Mouse (Mus musculus): Measurements from ENCODE around the gene Cacna2d3. TPM values are rescaled to one million over a fixed set of nuclear protein-coding genes. Genes with fewer than 3 reads are reported as not detected.

The Cacna2d3 gene
- polyA plus RNA-seq, 1 experiment = not detected

GRCm38 (mm10) chr14:29243516-29243915 is 478.1 kb downstream of the Cacna2d3 start:
- no peak overlapping the region for H3K4me3 ChIP-seq (ENCODE audit: insufficient read depth, low read depth, low read length)
- WGBS = 50% methylated on average over 2 of the region's 2 CpGs
- no peak for TF ChIP-seq POLR2A (IDR thresholded peaks at IDR 0.05; ENCODE audit: insufficient read depth, low read depth, low read length)
- TF ChIP-seq CTCF (IDR thresholded peaks at IDR 0.05; ENCODE audit: insufficient read depth, low read depth, low read length) = no peak
- no peaks in the 10 kb centered on the region for H3K4me1 ChIP-seq (ENCODE audit: control insufficient read depth, insufficient read depth, low read length)
- H3K27ac ChIP-seq (ENCODE audit: insufficient read depth, low read depth, low read length) = no peak overlapping the region

- WGBS = 73% methylated on average over 3 of the region's 3 CpGs
- H3K27ac ChIP-seq (ENCODE audit: insufficient read depth, low read depth, low read length) = no peak overlapping the region
- TF ChIP-seq CTCF (IDR thresholded peaks at IDR 0.05; ENCODE audit: insufficient read depth, low read depth, low read length) (no peak), POLR2A (IDR thresholded peaks at IDR 0.05; ENCODE audit: insufficient read depth, low read depth, low read length) (no peak)
- no peaks in the 10 kb centered on the region for H3K4me1 ChIP-seq (ENCODE audit: control insufficient read depth, insufficient read depth, low read length)
- H3K4me3 ChIP-seq (ENCODE audit: insufficient read depth, low read depth, low read length) = no peak overlapping the region
Observed at GRCm38 (mm10) chr14:29238446-29238845, 483.2 kb downstream of the Cacna2d3 start.

- TF ChIP-seq POLR2A (IDR thresholded peaks at IDR 0.05; ENCODE audit: insufficient read depth, low read depth, low read length) (no peak), CTCF (IDR thresholded peaks at IDR 0.05; ENCODE audit: insufficient read depth, low read depth, low read length) (no peak)
- no peak overlapping the region for H3K27ac ChIP-seq (ENCODE audit: insufficient read depth, low read depth, low read length)
- H3K4me1 ChIP-seq (ENCODE audit: control insufficient read depth, insufficient read depth, low read length) = no peaks in the 10 kb centered on the region
- no peak overlapping the region for H3K4me3 ChIP-seq (ENCODE audit: insufficient read depth, low read depth, low read length)
- 62% methylated on average over 19 of the region's 19 CpGs for WGBS
Observed at GRCm38 (mm10) chr14:29228976-29229716, 492.5 kb downstream of the Cacna2d3 start.

GRCm38 (mm10) chr14:29228471-29228870 is 493.2 kb downstream of the Cacna2d3 start:
- no peak for TF ChIP-seq CTCF (IDR thresholded peaks at IDR 0.05; ENCODE audit: insufficient read depth, low read depth, low read length)
- TF ChIP-seq POLR2A (IDR thresholded peaks at IDR 0.05; ENCODE audit: insufficient read depth, low read depth, low read length) = no peak
- H3K27ac ChIP-seq (ENCODE audit: insufficient read depth, low read depth, low read length) = no peak overlapping the region
- H3K4me1 ChIP-seq (ENCODE audit: control insufficient read depth, insufficient read depth, low read length) = no peaks in the 10 kb centered on the region
- no peak overlapping the region for H3K4me3 ChIP-seq (ENCODE audit: insufficient read depth, low read depth, low read length)

- 83% methylated on average over 2 of the region's 2 CpGs for WGBS
- Histone ChIP-seq H3K4me1 (ENCODE audit: control insufficient read depth, insufficient read depth, low read length) (no peaks in the 10 kb centered on the region), H3K4me3 (ENCODE audit: insufficient read depth, low read depth, low read length) (no peak overlapping the region), H3K27ac (ENCODE audit: insufficient read depth, low read depth, low read length) (no peak overlapping the region)
- no peak for TF ChIP-seq POLR2A (IDR thresholded peaks at IDR 0.05; ENCODE audit: insufficient read depth, low read depth, low read length)
Observed at GRCm38 (mm10) chr14:29227959-29228358, 493.7 kb downstream of the Cacna2d3 start.

GRCm38 (mm10) chr14:29225754-29226365 is 495.8 kb downstream of the Cacna2d3 start:
- Histone ChIP-seq H3K4me3 (ENCODE audit: insufficient read depth, low read depth, low read length) (no peak overlapping the region), H3K27ac (ENCODE audit: insufficient read depth, low read depth, low read length) (no peak overlapping the region), H3K4me1 (ENCODE audit: control insufficient read depth, insufficient read depth, low read length) (no peaks in the 10 kb centered on the region)
- 58% methylated on average over 2 of the region's 2 CpGs for WGBS
- TF ChIP-seq CTCF (IDR thresholded peaks at IDR 0.05; ENCODE audit: insufficient read depth, low read depth, low read length) (no peak), POLR2A (IDR thresholded peaks at IDR 0.05; ENCODE audit: insufficient read depth, low read depth, low read length) (no peak)

GRCm38 (mm10) chr14:29223012-29223411 is 498.7 kb downstream of the Cacna2d3 start:
- H3K4me1 ChIP-seq (ENCODE audit: control insufficient read depth, insufficient read depth, low read length) = no peaks in the 10 kb centered on the region
- TF ChIP-seq POLR2A (IDR thresholded peaks at IDR 0.05; ENCODE audit: insufficient read depth, low read depth, low read length) = no peak
- TF ChIP-seq CTCF (IDR thresholded peaks at IDR 0.05; ENCODE audit: insufficient read depth, low read depth, low read length) = no peak
- 90% methylated on average over 1 of the region's 1 CpGs for WGBS
- H3K4me3 ChIP-seq (ENCODE audit: insufficient read depth, low read depth, low read length) = no peak overlapping the region
- H3K27ac ChIP-seq (ENCODE audit: insufficient read depth, low read depth, low read length) = no peak overlapping the region

GRCm38 (mm10) chr14:29222191-29222882 is 499.3 kb downstream of the Cacna2d3 start:
- WGBS = 71% methylated on average over 4 of the region's 4 CpGs
- H3K4me3 ChIP-seq (ENCODE audit: insufficient read depth, low read depth, low read length) = no peak overlapping the region
- H3K27ac ChIP-seq (ENCODE audit: insufficient read depth, low read depth, low read length) = no peak overlapping the region
- TF ChIP-seq CTCF (IDR thresholded peaks at IDR 0.05; ENCODE audit: insufficient read depth, low read depth, low read length) (no peak), POLR2A (IDR thresholded peaks at IDR 0.05; ENCODE audit: insufficient read depth, low read depth, low read length) (no peak)
- no peaks in the 10 kb centered on the region for H3K4me1 ChIP-seq (ENCODE audit: control insufficient read depth, insufficient read depth, low read length)

GRCm38 (mm10) chr14:29216106-29216505 is 505.6 kb downstream of the Cacna2d3 start:
- H3K4me3 ChIP-seq (ENCODE audit: insufficient read depth, low read depth, low read length) = no peak overlapping the region
- no peaks in the 10 kb centered on the region for H3K4me1 ChIP-seq (ENCODE audit: control insufficient read depth, insufficient read depth, low read length)
- TF ChIP-seq POLR2A (IDR thresholded peaks at IDR 0.05; ENCODE audit: insufficient read depth, low read depth, low read length) = no peak
- no peak for TF ChIP-seq CTCF (IDR thresholded peaks at IDR 0.05; ENCODE audit: insufficient read depth, low read depth, low read length)
- H3K27ac ChIP-seq (ENCODE audit: insufficient read depth, low read depth, low read length) = no peak overlapping the region
- 83% methylated on average over 1 of the region's 1 CpGs for WGBS

Data from olfactory bulb, adult 2 months (tissue).